Mouse (Mus musculus): Measurements from ENCODE around the gene Nrcam.

Gene Nrcam

GRCm38 (mm10) chr12:44438884-44439283 is 110.2 kb downstream of the Nrcam start:
- no peak for DNase-seq

- DNase-seq: no peak
Measured at GRCm38 (mm10) chr12:44440230-44440629, 111.5 kb downstream of the Nrcam start.

- no peak for DNase-seq
Measured at GRCm38 (mm10) chr12:44450930-44451329, 122.2 kb downstream of the Nrcam start.

GRCm38 (mm10) chr12:44451742-44452141 is 123.1 kb downstream of the Nrcam start:
- no peak for DNase-seq

GRCm38 (mm10) chr12:44453791-44454190 is 125.1 kb downstream of the Nrcam start:
- DNase-seq: no peak

GRCm38 (mm10) chr12:44457961-44458360 is 129.3 kb downstream of the Nrcam start:
- DNase-seq: no peak

- DNase-seq: no peak
Measured at GRCm38 (mm10) chr12:44462436-44462835, 133.8 kb downstream of the Nrcam start.

- no peak for DNase-seq
Measured at GRCm38 (mm10) chr12:44462976-44463375, 134.3 kb downstream of the Nrcam start.

GRCm38 (mm10) chr12:44471073-44471472 is 142.4 kb downstream of the Nrcam start:
- DNase-seq: no peak

GRCm38 (mm10) chr12:44475355-44475754 is 146.7 kb downstream of the Nrcam start:
- no peak for DNase-seq

- no peak for DNase-seq
Measured at GRCm38 (mm10) chr12:44479260-44480030, 150.8 kb downstream of the Nrcam start.

GRCm38 (mm10) chr12:44480031-44480419 is 151.3 kb downstream of the Nrcam start:
- no peak for DNase-seq

GRCm38 (mm10) chr12:44481415-44481814 is 152.7 kb downstream of the Nrcam start:
- no peak for DNase-seq

- no peak for DNase-seq
Measured at GRCm38 (mm10) chr12:44492759-44493479, 164.2 kb downstream of the Nrcam start.

GRCm38 (mm10) chr12:44497762-44498161 is 169.1 kb downstream of the Nrcam start:
- no peak for DNase-seq

- no peak for DNase-seq
Measured at GRCm38 (mm10) chr12:44498872-44499271, 170.2 kb downstream of the Nrcam start.

- DNase-seq: no peak
Measured at GRCm38 (mm10) chr12:44501807-44502487, 173.3 kb downstream of the Nrcam start.

- DNase-seq: no peak
Measured at GRCm38 (mm10) chr12:44503737-44504136, 175.1 kb downstream of the Nrcam start.

GRCm38 (mm10) chr12:44508635-44509034 is 179.9 kb downstream of the Nrcam start:
- DNase-seq: no peak

- DNase-seq: no peak
Measured at GRCm38 (mm10) chr12:44509406-44510104, 180.9 kb downstream of the Nrcam start.

GRCm38 (mm10) chr12:44515066-44515465 is 186.4 kb downstream of the Nrcam start:
- no peak for DNase-seq

- DNase-seq: no peak
Measured at GRCm38 (mm10) chr12:44519440-44520141, 190.9 kb downstream of the Nrcam start.

Measured in thymus, postnatal 36 days (tissue).